Mouse (Mus musculus): ENCODE data around the gene Ovgp1. TPM values are rescaled to one million over a fixed set of nuclear protein-coding genes. Genes with fewer than 3 reads are reported as not detected.

The Ovgp1 gene
- polyA plus RNA-seq, 1 experiment from 2014 or later: 1.6 TPM

- H3K27ac ChIP-seq (ENCODE audit: low read length): peak overlapping the region; percentile 66
- H3K4me1 ChIP-seq (ENCODE audit: control insufficient read depth, insufficient read depth, low read length): peaks cover 14% of the 10 kb centered on the region
- peak overlapping the region; percentile 16; the same call in 1 of the 2 replicates for H3K4me2 ChIP-seq (ENCODE audit: low read depth, low read length)
- peak; percentile 74; the same call in 1 of the 2 replicates for ATAC-seq (replicated peaks; ENCODE audit: extremely low read depth, insufficient read depth, low FRiP score)
- peaks cover 4% of the 10 kb centered on the region for H3K36me3 ChIP-seq (ENCODE audit: control insufficient read depth, insufficient read depth)
- no peak overlapping the region for H3K9ac ChIP-seq (ENCODE audit: low read length)
- H3K9me3 ChIP-seq (replicated peaks; ENCODE audit: control insufficient read depth, low read length): no peaks in the 10 kb centered on the region
- WGBS: 27% methylated on average over 5 of the region's 5 CpGs
- no peaks in the 10 kb centered on the region for H3K27me3 ChIP-seq (ENCODE audit: control insufficient read depth, insufficient read depth, low read length)
- H3K4me3 ChIP-seq (ENCODE audit: low read length): no peak overlapping the region
These were observed 38.5 kb upstream of the Ovgp1 start for GRCm38 (mm10) chr3:105935033-105935432.

GRCm38 (mm10) chr3:105936111-105936510, 37.4 kb upstream of the Ovgp1 start:
- no peak for ATAC-seq (replicated peaks; ENCODE audit: extremely low read depth, insufficient read depth, low FRiP score)
- Histone ChIP-seq H3K27me3 (ENCODE audit: control insufficient read depth, insufficient read depth, low read length) (no peaks in the 10 kb centered on the region), H3K9me3 (replicated peaks; ENCODE audit: control insufficient read depth, low read length) (no peaks in the 10 kb centered on the region), H3K4me3 (ENCODE audit: low read length) (no peak overlapping the region), H3K36me3 (ENCODE audit: control insufficient read depth, insufficient read depth) (peaks cover 9% of the 10 kb centered on the region), H3K27ac (ENCODE audit: low read length) (no peak overlapping the region), H3K4me2 (ENCODE audit: low read depth, low read length) (no peak overlapping the region), H3K4me1 (ENCODE audit: control insufficient read depth, insufficient read depth, low read length) (peaks cover 14% of the 10 kb centered on the region), H3K9ac (ENCODE audit: low read length) (no peak overlapping the region)
- 70% methylated on average over 4 of the region's 4 CpGs for WGBS

- no peak overlapping the region for H3K4me3 ChIP-seq (ENCODE audit: low read length)
- 90% methylated on average over 7 of the region's 7 CpGs for WGBS
- H3K9me3 ChIP-seq (replicated peaks; ENCODE audit: control insufficient read depth, low read length): no peaks in the 10 kb centered on the region
These were observed 22.2 kb upstream of the Ovgp1 start for GRCm38 (mm10) chr3:105951348-105951747.

GRCm38 (mm10) chr3:105957235-105957634, 16.3 kb upstream of the Ovgp1 start:
- Histone ChIP-seq H3K27ac (ENCODE audit: low read length) (no peak overlapping the region), H3K9ac (ENCODE audit: low read length) (peak overlapping the region; percentile 96), H3K4me1 (ENCODE audit: control insufficient read depth, insufficient read depth, low read length) (peaks cover 26% of the 10 kb centered on the region), H3K27me3 (ENCODE audit: control insufficient read depth, insufficient read depth, low read length) (no peaks in the 10 kb centered on the region), H3K4me3 (ENCODE audit: low read length) (peak overlapping the region; percentile 95), H3K4me2 (ENCODE audit: low read depth, low read length) (peak overlapping the region; percentile 73), H3K36me3 (ENCODE audit: control insufficient read depth, insufficient read depth) (peaks cover 25% of the 10 kb centered on the region), H3K9me3 (replicated peaks; ENCODE audit: control insufficient read depth, low read length) (no peaks in the 10 kb centered on the region)
- WGBS: 88% methylated on average over 1 of the region's 1 CpGs
- ATAC-seq (replicated peaks; ENCODE audit: extremely low read depth, insufficient read depth, low FRiP score): no peak

More at GRCm38 (mm10) chr3:105951348-105951747, 22.2 kb upstream of the Ovgp1 start:
- Histone ChIP-seq H3K4me2 (ENCODE audit: low read depth, low read length) (no peak overlapping the region), H3K4me1 (ENCODE audit: control insufficient read depth, insufficient read depth, low read length) (peaks cover 6% of the 10 kb centered on the region), H3K9ac (ENCODE audit: low read length) (no peak overlapping the region), H3K27me3 (ENCODE audit: control insufficient read depth, insufficient read depth, low read length) (no peaks in the 10 kb centered on the region), H3K36me3 (ENCODE audit: control insufficient read depth, insufficient read depth) (peaks cover 54% of the 10 kb centered on the region), H3K27ac (ENCODE audit: low read length) (no peak overlapping the region)
- no peak for ATAC-seq (replicated peaks; ENCODE audit: extremely low read depth, insufficient read depth, low FRiP score)

- WGBS: 28% methylated on average over 5 of the region's 5 CpGs
These were observed 15.3 kb upstream of the Ovgp1 start for GRCm38 (mm10) chr3:105958204-105958603.

GRCm38 (mm10) chr3:105958974-105959580, 14.4 kb upstream of the Ovgp1 start, which contains the start of gene Wdr77:
Gene Wdr77 (plus strand): TSS chr3:105959369.
- under 1% methylated on average over 52 of the region's 52 CpGs for WGBS
- H3K9ac ChIP-seq (ENCODE audit: low read length): peak within 1 kb of the TSS; percentile 97
- peak within 1 kb of the TSS; percentile 94 for H3K27ac ChIP-seq (ENCODE audit: low read length)
- ATAC-seq (replicated peaks; ENCODE audit: extremely low read depth, insufficient read depth, low FRiP score): peak; percentile 97
- H3K9me3 ChIP-seq (replicated peaks; ENCODE audit: control insufficient read depth, low read length): no peaks in the 10 kb centered on the region
- H3K4me1 ChIP-seq (ENCODE audit: control insufficient read depth, insufficient read depth, low read length): peaks cover 26% of the 10 kb centered on the region
- H3K36me3 ChIP-seq (ENCODE audit: control insufficient read depth, insufficient read depth): peaks cover 27% of the 10 kb centered on the region
- H3K4me2 ChIP-seq (ENCODE audit: low read depth, low read length): peak within 1 kb of the TSS; percentile 96
- H3K4me3 ChIP-seq (ENCODE audit: low read length): peak within 1 kb of the TSS; percentile 95
- H3K27me3 ChIP-seq (ENCODE audit: control insufficient read depth, insufficient read depth, low read length): no peaks in the 10 kb centered on the region

More at GRCm38 (mm10) chr3:105958204-105958603, 15.3 kb upstream of the Ovgp1 start:
- Histone ChIP-seq H3K4me3 (ENCODE audit: low read length) (peak overlapping the region; percentile 95), H3K9me3 (replicated peaks; ENCODE audit: control insufficient read depth, low read length) (no peaks in the 10 kb centered on the region), H3K27me3 (ENCODE audit: control insufficient read depth, insufficient read depth, low read length) (no peaks in the 10 kb centered on the region), H3K27ac (ENCODE audit: low read length) (peak overlapping the region; percentile 94), H3K9ac (ENCODE audit: low read length) (peak overlapping the region; percentile 96), H3K4me1 (ENCODE audit: control insufficient read depth, insufficient read depth, low read length) (peaks cover 26% of the 10 kb centered on the region), H3K36me3 (ENCODE audit: control insufficient read depth, insufficient read depth) (peaks cover 24% of the 10 kb centered on the region), H3K4me2 (ENCODE audit: low read depth, low read length) (peak overlapping the region; percentile 73)
- no peak for ATAC-seq (replicated peaks; ENCODE audit: extremely low read depth, insufficient read depth, low FRiP score)

GRCm38 (mm10) chr3:105959585-105959984, 13.9 kb upstream of the Ovgp1 start:
- peak overlapping the region; percentile 96 for H3K4me2 ChIP-seq (ENCODE audit: low read depth, low read length)
- H3K36me3 ChIP-seq (ENCODE audit: control insufficient read depth, insufficient read depth): peaks cover 30% of the 10 kb centered on the region
- no peaks in the 10 kb centered on the region for H3K27me3 ChIP-seq (ENCODE audit: control insufficient read depth, insufficient read depth, low read length)
- peak; percentile 38; the same call in 1 of the 2 replicates for ATAC-seq (replicated peaks; ENCODE audit: extremely low read depth, insufficient read depth, low FRiP score)
- H3K4me3 ChIP-seq (ENCODE audit: low read length): peak overlapping the region; percentile 95
- H3K4me1 ChIP-seq (ENCODE audit: control insufficient read depth, insufficient read depth, low read length): peaks cover 26% of the 10 kb centered on the region
- H3K9me3 ChIP-seq (replicated peaks; ENCODE audit: control insufficient read depth, low read length): no peaks in the 10 kb centered on the region
- peak overlapping the region; percentile 71 for H3K27ac ChIP-seq (ENCODE audit: low read length)
- H3K9ac ChIP-seq (ENCODE audit: low read length): peak overlapping the region; percentile 97
- under 1% methylated on average over 26 of the region's 26 CpGs for WGBS

- no peak for ATAC-seq (replicated peaks; ENCODE audit: extremely low read depth, insufficient read depth, low FRiP score)
These were observed 13.5 kb upstream of the Ovgp1 start, which contains the start of gene Atp5f1 for GRCm38 (mm10) chr3:105959999-105960398. Gene Atp5f1 (minus strand): TSS chr3:105960099.

GRCm38 (mm10) chr3:105960700-105961099, 12.8 kb upstream of the Ovgp1 start:
- H3K4me3 ChIP-seq (ENCODE audit: low read length): no peak overlapping the region
- no peak overlapping the region for H3K9ac ChIP-seq (ENCODE audit: low read length)
- no peak overlapping the region for H3K4me2 ChIP-seq (ENCODE audit: low read depth, low read length)
- ATAC-seq (replicated peaks; ENCODE audit: extremely low read depth, insufficient read depth, low FRiP score): no peak
- H3K27me3 ChIP-seq (ENCODE audit: control insufficient read depth, insufficient read depth, low read length): no peaks in the 10 kb centered on the region
- H3K27ac ChIP-seq (ENCODE audit: low read length): no peak overlapping the region
- H3K36me3 ChIP-seq (ENCODE audit: control insufficient read depth, insufficient read depth): peaks cover 38% of the 10 kb centered on the region
- H3K4me1 ChIP-seq (ENCODE audit: control insufficient read depth, insufficient read depth, low read length): peaks cover 22% of the 10 kb centered on the region
- no peaks in the 10 kb centered on the region for H3K9me3 ChIP-seq (replicated peaks; ENCODE audit: control insufficient read depth, low read length)
- WGBS: 95% methylated on average over 2 of the region's 2 CpGs

More at GRCm38 (mm10) chr3:105959999-105960398, 13.5 kb upstream of the Ovgp1 start, which contains the start of gene Atp5f1:
- Histone ChIP-seq H3K9me3 (replicated peaks; ENCODE audit: control insufficient read depth, low read length) (no peaks in the 10 kb centered on the region), H3K9ac (ENCODE audit: low read length) (peak within 1 kb of the TSS; percentile 97), H3K27me3 (ENCODE audit: control insufficient read depth, insufficient read depth, low read length) (no peaks in the 10 kb centered on the region), H3K4me2 (ENCODE audit: low read depth, low read length) (peak within 1 kb of the TSS; percentile 96), H3K36me3 (ENCODE audit: control insufficient read depth, insufficient read depth) (peaks cover 33% of the 10 kb centered on the region), H3K4me3 (ENCODE audit: low read length) (peak within 1 kb of the TSS; percentile 95), H3K4me1 (ENCODE audit: control insufficient read depth, insufficient read depth, low read length) (peaks cover 22% of the 10 kb centered on the region), H3K27ac (ENCODE audit: low read length) (peak within 1 kb of the TSS; percentile 94)
- 7% methylated on average over 6 of the region's 6 CpGs for WGBS
